Mouse (Mus musculus): ENCODE data around the gene Snx29. TPM values are rescaled to one million over a fixed set of nuclear protein-coding genes. Genes with fewer than 3 reads are reported as not detected.
"Not testable (repeated sequence)": the region's sequence is repeated elsewhere in the genome, so short reads cannot be mapped to it uniquely, and the experiment has no call there.

Snx29 gene
- polyA plus RNA-seq, 1 experiment from 2014 or later: 6.1 TPM

DNA sequence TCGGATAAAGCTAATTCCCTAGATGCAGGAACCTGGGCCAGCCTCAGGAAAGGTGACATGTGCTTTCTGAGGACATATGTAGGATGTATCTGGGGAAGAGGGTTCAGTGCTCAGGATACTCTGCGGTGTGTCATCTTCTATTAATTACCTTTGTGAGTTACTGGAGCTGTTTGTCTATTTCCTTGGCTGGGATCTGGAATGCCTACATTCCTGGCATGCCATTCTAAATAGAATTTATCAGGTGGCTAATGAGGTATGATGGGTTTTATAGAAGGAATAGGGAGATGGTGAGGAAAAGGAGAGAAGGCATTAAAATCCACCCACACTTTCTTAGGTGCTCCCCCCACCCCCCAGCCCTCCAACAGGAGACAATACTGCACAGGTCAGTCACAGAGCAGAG, 178.9 kb downstream of the Snx29 start:
- Histone ChIP-seq H3K4me2 (no peak overlapping the region), H3K27me3 (no peaks in the 10 kb centered on the region), H3K27ac (peak overlapping the region; percentile 82), H3K36me3 (no peaks in the 10 kb centered on the region), H3K4me1 (replicated peaks) (peaks cover 48% of the 10 kb centered on the region), H3K9me3 (replicated peaks) (no peaks in the 10 kb centered on the region), H3K4me3 (no peak overlapping the region), H3K9ac (no peak overlapping the region)
- 55% methylated on average over 2 of the region's 2 CpGs for WGBS
- ATAC-seq (replicated peaks; ENCODE audit: insufficient number of reproducible peaks, insufficient read depth, low FRiP score, low read depth): no peak

GRCm38 (mm10) chr16:11504666-11505491, 182.2 kb downstream of the Snx29 start:
- H3K27me3 ChIP-seq: no peaks in the 10 kb centered on the region

DNA sequence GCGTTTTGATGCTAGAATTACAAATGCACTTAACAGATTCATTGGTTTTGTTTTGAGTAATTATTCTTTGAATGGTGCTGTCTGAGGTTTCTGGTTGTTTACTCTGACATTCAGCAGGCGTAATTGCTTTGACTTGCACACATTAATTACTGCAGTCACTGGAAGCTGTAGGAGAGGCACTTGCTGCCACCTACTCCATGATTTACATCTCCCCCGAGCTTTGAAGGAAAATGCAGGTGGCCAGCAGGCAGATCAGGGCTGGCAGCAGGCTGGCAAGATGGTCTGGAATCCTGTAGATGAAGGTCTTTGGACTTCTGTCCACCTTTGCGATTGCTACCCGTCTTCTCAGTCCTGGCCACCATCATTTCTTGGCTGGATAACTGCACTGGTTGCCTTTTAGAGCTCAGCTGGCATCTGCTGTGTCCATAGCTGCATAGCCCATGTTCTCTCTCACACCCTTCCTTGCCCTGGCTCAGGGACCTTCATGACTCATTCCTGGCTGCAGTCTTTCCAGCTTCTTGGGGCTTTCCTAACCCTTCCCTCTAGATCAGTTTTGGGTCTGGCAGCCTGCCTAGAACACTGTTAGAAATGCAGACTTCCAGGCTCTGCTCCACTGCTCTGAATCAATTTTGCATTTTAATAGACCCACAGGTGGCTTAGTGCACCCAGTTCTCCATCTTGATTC, 182.9 kb downstream of the Snx29 start:
- Histone ChIP-seq H3K9ac (no peak overlapping the region), H3K27me3 (no peaks in the 10 kb centered on the region), H3K36me3 (no peaks in the 10 kb centered on the region), H3K9me3 (replicated peaks) (no peaks in the 10 kb centered on the region), H3K4me1 (replicated peaks) (peaks cover 19% of the 10 kb centered on the region), H3K27ac (peak overlapping the region; percentile 43; the same call in 1 of the 2 replicates), H3K4me2 (no peak overlapping the region), H3K4me3 (no peak overlapping the region)
- no peak for ATAC-seq (replicated peaks; ENCODE audit: insufficient number of reproducible peaks, insufficient read depth, low FRiP score, low read depth)
- 78% methylated on average over 5 of the region's 5 CpGs for WGBS

More at GRCm38 (mm10) chr16:11504666-11505491, 182.2 kb downstream of the Snx29 start:
- H3K4me1 ChIP-seq (replicated peaks): peaks cover 24% of the 10 kb centered on the region
- WGBS: 94% methylated on average over 2 of the region's 2 CpGs
- no peaks in the 10 kb centered on the region for H3K36me3 ChIP-seq
- no peaks in the 10 kb centered on the region for H3K9me3 ChIP-seq (replicated peaks)
- H3K9ac ChIP-seq: no peak overlapping the region
- H3K4me3 ChIP-seq: no peak overlapping the region
- H3K4me2 ChIP-seq: no peak overlapping the region
- no peak overlapping the region for H3K27ac ChIP-seq
- no peak for ATAC-seq (replicated peaks; ENCODE audit: insufficient number of reproducible peaks, insufficient read depth, low FRiP score, low read depth)

DNA sequence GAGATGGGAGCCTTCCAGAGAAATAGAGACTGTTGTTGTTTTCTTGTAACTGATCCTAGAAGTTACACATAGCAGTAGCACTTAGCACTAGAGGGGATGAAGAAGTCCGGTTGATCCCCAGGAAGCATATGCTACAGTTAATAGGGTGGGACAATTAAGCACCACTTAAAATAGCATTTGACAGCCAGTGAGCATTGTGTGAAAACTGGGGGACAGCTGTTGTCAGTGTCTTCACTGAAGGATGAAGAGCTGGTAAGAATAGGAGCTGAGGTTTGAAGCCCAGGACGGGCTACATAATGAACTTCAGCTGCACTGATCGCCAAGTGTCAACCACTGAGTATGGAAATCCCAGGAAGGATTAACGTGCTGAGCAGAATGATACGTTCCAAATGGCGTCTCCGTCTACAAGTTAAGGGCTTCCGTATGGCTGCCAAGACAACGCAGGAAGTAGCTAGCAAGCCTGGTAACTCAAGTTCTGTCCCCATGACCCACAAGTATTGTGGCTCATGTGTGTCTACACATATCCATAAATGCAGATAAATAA, 184.6 kb downstream of the Snx29 start:
- H3K4me2 ChIP-seq: no peak overlapping the region
- no peak overlapping the region for H3K4me3 ChIP-seq
- no peaks in the 10 kb centered on the region for H3K27me3 ChIP-seq
- H3K9ac ChIP-seq: no peak overlapping the region
- no peaks in the 10 kb centered on the region for H3K36me3 ChIP-seq
- peaks cover 7% of the 10 kb centered on the region for H3K4me1 ChIP-seq (replicated peaks)
- ATAC-seq (replicated peaks; ENCODE audit: insufficient number of reproducible peaks, insufficient read depth, low FRiP score, low read depth): no peak
- no peaks in the 10 kb centered on the region for H3K9me3 ChIP-seq (replicated peaks)
- WGBS: 69% methylated on average over 9 of the region's 9 CpGs
- no peak overlapping the region for H3K27ac ChIP-seq

DNA sequence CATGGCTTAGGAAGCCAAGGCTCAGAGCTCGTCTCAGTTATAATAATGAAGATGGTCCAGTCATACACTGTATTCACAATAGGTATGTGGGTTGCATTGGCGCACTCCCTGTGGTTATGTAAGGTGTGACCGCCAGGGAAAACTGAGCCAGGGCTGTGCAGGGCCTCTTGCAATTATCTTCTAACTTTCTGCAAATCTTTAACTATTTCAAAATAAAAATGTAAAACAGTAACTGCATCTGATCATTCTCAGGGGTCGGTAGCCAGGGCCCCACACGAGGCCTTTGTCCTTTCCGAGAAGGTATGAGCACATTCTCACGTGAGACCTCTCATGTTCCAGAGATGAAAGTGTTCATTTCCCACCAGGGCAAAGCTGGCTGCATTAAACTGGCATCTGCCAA, 185.6 kb downstream of the Snx29 start:
- 87% methylated on average over 7 of the region's 7 CpGs for WGBS
- H3K27ac ChIP-seq: no peak overlapping the region
- H3K4me2 ChIP-seq: no peak overlapping the region
- H3K4me3 ChIP-seq: no peak overlapping the region
- no peak for ATAC-seq (replicated peaks; ENCODE audit: insufficient number of reproducible peaks, insufficient read depth, low FRiP score, low read depth)
- no peaks in the 10 kb centered on the region for H3K27me3 ChIP-seq
- peaks cover 7% of the 10 kb centered on the region for H3K4me1 ChIP-seq (replicated peaks)
- H3K9ac ChIP-seq: no peak overlapping the region
- no peaks in the 10 kb centered on the region for H3K9me3 ChIP-seq (replicated peaks)
- H3K36me3 ChIP-seq: no peaks in the 10 kb centered on the region

- Histone ChIP-seq H3K4me1 (replicated peaks) (peaks cover 7% of the 10 kb centered on the region), H3K27ac (no peak overlapping the region), H3K36me3 (no peaks in the 10 kb centered on the region), H3K9me3 (replicated peaks) (no peaks in the 10 kb centered on the region), H3K4me2 (no peak overlapping the region), H3K27me3 (no peaks in the 10 kb centered on the region), H3K4me3 (no peak overlapping the region), H3K9ac (no peak overlapping the region)
- no peak for ATAC-seq (replicated peaks; ENCODE audit: insufficient number of reproducible peaks, insufficient read depth, low FRiP score, low read depth)
- 88% methylated on average over 2 of the region's 2 CpGs for WGBS
These were observed 187.7 kb downstream of the Snx29 start for GRCm38 (mm10) chr16:11510416-11510815.

- Histone ChIP-seq H3K4me1 (replicated peaks) (peaks cover 3% of the 10 kb centered on the region; the same call in 1 of the 2 replicates), H3K4me2 (no peak overlapping the region), H3K9me3 (replicated peaks) (no peaks in the 10 kb centered on the region), H3K27me3 (no peaks in the 10 kb centered on the region), H3K27ac (no peak overlapping the region), H3K9ac (no peak overlapping the region), H3K36me3 (no peaks in the 10 kb centered on the region), H3K4me3 (no peak overlapping the region)
- 53% methylated on average over 3 of the region's 3 CpGs for WGBS
- no peak for ATAC-seq (replicated peaks; ENCODE audit: insufficient number of reproducible peaks, insufficient read depth, low FRiP score, low read depth)
These were observed 188.1 kb downstream of the Snx29 start for GRCm38 (mm10) chr16:11510854-11511253.

DNA sequence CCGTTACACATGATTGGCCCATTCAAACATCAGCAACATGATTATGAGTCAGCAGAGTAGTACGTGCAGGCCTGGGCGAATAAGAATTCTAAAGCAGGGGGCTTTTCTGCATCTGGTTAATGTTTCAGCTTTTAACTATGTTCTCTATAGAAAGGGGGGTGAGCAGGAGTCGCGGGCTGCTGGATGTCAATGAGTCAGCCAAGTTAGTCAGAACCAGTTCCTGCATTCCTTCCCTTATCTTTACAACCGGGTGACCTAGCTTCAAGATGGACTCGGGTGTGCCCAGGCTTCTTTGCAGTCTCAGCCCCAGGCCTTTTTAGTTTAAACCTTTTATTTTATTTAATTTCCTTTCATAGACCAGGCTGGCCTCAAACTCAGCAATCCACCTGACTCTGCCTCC, 189.0 kb downstream of the Snx29 start:
- H3K4me3 ChIP-seq; H3K27me3 ChIP-seq; ATAC-seq (replicated peaks; ENCODE audit: insufficient number of reproducible peaks, insufficient read depth, low FRiP score, low read depth); H3K4me1 ChIP-seq (replicated peaks); H3K9ac ChIP-seq; H3K27ac ChIP-seq; H3K9me3 ChIP-seq (replicated peaks); H3K36me3 ChIP-seq; H3K4me2 ChIP-seq: not testable (repeated sequence)
- 53% methylated on average over 7 of the region's 7 CpGs for WGBS

DNA sequence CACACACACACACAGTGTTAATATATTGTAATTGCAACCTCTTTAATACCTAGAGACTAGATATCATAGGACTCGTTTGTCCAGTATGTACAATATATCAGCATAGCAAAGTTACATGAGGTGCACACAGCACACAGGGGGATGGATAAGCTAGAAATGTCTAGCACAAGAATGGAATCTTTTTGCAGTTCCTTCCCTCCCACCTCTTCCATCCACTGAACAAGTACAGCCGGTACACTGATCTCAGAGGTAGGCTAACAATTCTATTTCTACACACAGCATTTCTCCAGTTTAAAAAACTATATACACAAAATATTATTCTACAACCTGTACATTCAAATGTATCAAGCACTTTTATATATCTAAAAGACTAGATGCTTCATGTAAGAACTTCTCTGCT, 194.0 kb downstream of the Snx29 start:
- no peaks in the 10 kb centered on the region for H3K9me3 ChIP-seq (replicated peaks)
- no peak for ATAC-seq (replicated peaks; ENCODE audit: insufficient number of reproducible peaks, insufficient read depth, low FRiP score, low read depth)

GRCm38 (mm10) chr16:11517385-11517784, 194.7 kb downstream of the Snx29 start:
- Histone ChIP-seq H3K4me1 (replicated peaks) (no peaks in the 10 kb centered on the region), H3K4me2 (no peak overlapping the region), H3K27ac (no peak overlapping the region), H3K9me3 (replicated peaks) (no peaks in the 10 kb centered on the region), H3K27me3 (no peaks in the 10 kb centered on the region), H3K9ac (no peak overlapping the region), H3K36me3 (no peaks in the 10 kb centered on the region), H3K4me3 (no peak overlapping the region)
- no peak for ATAC-seq (replicated peaks; ENCODE audit: insufficient number of reproducible peaks, insufficient read depth, low FRiP score, low read depth)
- WGBS: 93% methylated on average over 6 of the region's 6 CpGs

More for the DNA sequence above, 194.0 kb downstream of the Snx29 start:
- Histone ChIP-seq H3K4me3 (no peak overlapping the region), H3K27me3 (no peaks in the 10 kb centered on the region), H3K36me3 (no peaks in the 10 kb centered on the region), H3K27ac (no peak overlapping the region), H3K4me1 (replicated peaks) (no peaks in the 10 kb centered on the region), H3K4me2 (no peak overlapping the region), H3K9ac (no peak overlapping the region)
- WGBS: 85% methylated on average over 2 of the region's 2 CpGs

DNA sequence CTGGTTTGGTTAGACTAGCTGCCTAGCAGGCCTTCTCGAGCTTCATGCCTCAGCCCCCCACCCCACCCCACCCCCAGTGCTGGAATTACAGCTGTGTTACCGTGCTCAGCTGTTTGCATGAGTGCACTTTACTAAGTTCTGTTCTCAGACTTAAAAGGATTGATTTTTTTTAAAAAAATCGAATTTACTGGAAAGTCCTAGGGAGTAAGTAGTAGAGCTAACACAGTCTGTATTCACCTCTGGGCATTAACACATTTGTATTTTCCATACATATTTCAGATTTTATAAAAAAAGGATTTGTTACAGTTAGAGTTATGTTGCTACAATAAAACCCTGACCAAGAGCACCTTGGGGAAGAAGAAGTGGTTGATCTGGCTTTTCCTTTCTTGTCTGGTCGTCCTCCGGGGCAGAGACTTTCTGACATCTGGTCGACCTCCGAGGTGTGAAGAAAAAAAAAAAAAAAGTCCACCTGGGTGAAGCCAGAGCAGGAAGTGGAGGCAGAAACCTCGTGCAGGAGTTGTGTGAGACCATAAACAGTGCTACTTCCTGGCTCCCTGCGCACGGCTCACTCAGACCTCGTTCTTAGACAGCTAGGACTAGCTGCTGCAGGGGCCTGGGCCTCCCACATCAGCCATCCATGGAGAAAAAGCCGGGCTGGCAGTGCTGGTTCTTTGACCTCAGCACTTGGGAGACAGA, 196.2 kb downstream of the Snx29 start:
- no peak for ATAC-seq (replicated peaks; ENCODE audit: insufficient number of reproducible peaks, insufficient read depth, low FRiP score, low read depth)

More for the DNA sequence above, 196.2 kb downstream of the Snx29 start:
- no peaks in the 10 kb centered on the region for H3K9me3 ChIP-seq (replicated peaks)
- no peak overlapping the region for H3K9ac ChIP-seq
- H3K4me1 ChIP-seq (replicated peaks): no peaks in the 10 kb centered on the region
- H3K27ac ChIP-seq: no peak overlapping the region
- no peak overlapping the region for H3K4me3 ChIP-seq
- H3K36me3 ChIP-seq: no peaks in the 10 kb centered on the region
- no peaks in the 10 kb centered on the region for H3K27me3 ChIP-seq
- 73% methylated on average over 12 of the region's 12 CpGs for WGBS
- H3K4me2 ChIP-seq: no peak overlapping the region

All from heart, embryonic 15.5 days (tissue).